Mouse (Mus musculus) intestine, embryonic 16.5 days (tissue): ENCODE results near the gene Kcnip2. TPM values are rescaled to one million over a fixed set of nuclear protein-coding genes. Genes with fewer than 3 reads are reported as not detected.

Source experiments
- ATAC-seq: fragments of 200-750 bp; cut with Nextera tagmentation; 2 replicates; pipeline ENCODE4 v1.8.0; 2017; ENCODE audit warnings: moderate TSS enrichment, moderate library complexity
- H3K27ac ChIP-seq: fragments of 300-500 bp; sonication (generic); 2 replicates; pipeline ENCODE4 v1.5.1; 2014; ENCODE audit warnings: mild to moderate bottlenecking, low read length
- H3K27me3 ChIP-seq: fragments of 300-500 bp; sonication (generic); replicated peaks from 2 replicates; pipeline ENCODE4 v1.6.1; 2014; ENCODE audit warnings: low read length, control low read depth, mixed read lengths; ENCODE audit not compliant: control insufficient read depth, insufficient read depth
- H3K36me3 ChIP-seq: fragments of 300-500 bp; sonication (generic); 2 replicates; pipeline ENCODE4 v1.6.1; 2014; ENCODE audit warnings: low read length, control low read depth; ENCODE audit not compliant: control insufficient read depth, insufficient read depth
- H3K4me1 ChIP-seq: fragments of 300-500 bp; sonication (generic); 2 replicates; pipeline ENCODE4 v1.6.1; 2014; ENCODE audit warnings: low read length, control low read depth, mixed read lengths; ENCODE audit not compliant: control insufficient read depth, insufficient read depth
- H3K4me2 ChIP-seq: fragments of 300-500 bp; sonication (generic); 2 replicates; pipeline ENCODE4 v1.6.1; 2014; ENCODE audit warnings: low read depth, low read length, control low read depth
- H3K4me3 ChIP-seq: fragments of 300-500 bp; sonication (generic); 2 replicates; pipeline ENCODE4 v1.5.1; 2014; ENCODE audit warnings: mild to moderate bottlenecking, low read length
- H3K9ac ChIP-seq: fragments of 300-500 bp; sonication (generic); 2 replicates; pipeline ENCODE4 v1.6.1; 2014; ENCODE audit warnings: low read depth, low read length
- H3K9me3 ChIP-seq: fragments of 300-500 bp; sonication (generic); 2 replicates; pipeline ENCODE4 v1.6.1; 2016; ENCODE audit warnings: low read length, control low read depth; ENCODE audit not compliant: control insufficient read depth
- WGBS: fragments of 180-500 bp; shearing (Covaris S2); extraction: QIAGEN DNeasy Blood & Tissue Kit; methylation state at CpG from one replicate; pipeline ENCODE4 v1.1.7; 2014; 5-methylcytosine and 5-hydroxymethylcytosine counted together
- polyA plus RNA-seq: library from polyadenylated mRNA; unstranded; fragments of >200 nt; fragmentation: Nextera tagmentation; extraction: Ambion mirVana; gene quantifications from 2 replicates; pipeline ENCODE4 v1.2.1, GENCODE M21; 2015

The Kcnip2 gene
- polyA plus RNA-seq, 1 experiment from 2014 or later, result 1.8 TPM

GRCm38 (mm10) chr19:45760810-45761209 lies 55.1 kb downstream of the Kcnip2 start:
- Histone ChIP-seq H3K4me3 (no peak overlapping the region), H3K27ac (no peak overlapping the region), H3K27me3 (no peaks in the 10 kb centered on the region), H3K9ac (no peak overlapping the region), H3K4me2 (no peak overlapping the region), H3K9me3 (no peaks in the 10 kb centered on the region), H3K4me1 (no peaks in the 10 kb centered on the region), H3K36me3 (peaks cover 11% of the 10 kb centered on the region)
- 73% methylated on average over 3 of the region's 3 CpGs for WGBS
- 0 out of 2 replicates have a peak, but pooled peaks have one; percentile 63 for ATAC-seq

DNA sequence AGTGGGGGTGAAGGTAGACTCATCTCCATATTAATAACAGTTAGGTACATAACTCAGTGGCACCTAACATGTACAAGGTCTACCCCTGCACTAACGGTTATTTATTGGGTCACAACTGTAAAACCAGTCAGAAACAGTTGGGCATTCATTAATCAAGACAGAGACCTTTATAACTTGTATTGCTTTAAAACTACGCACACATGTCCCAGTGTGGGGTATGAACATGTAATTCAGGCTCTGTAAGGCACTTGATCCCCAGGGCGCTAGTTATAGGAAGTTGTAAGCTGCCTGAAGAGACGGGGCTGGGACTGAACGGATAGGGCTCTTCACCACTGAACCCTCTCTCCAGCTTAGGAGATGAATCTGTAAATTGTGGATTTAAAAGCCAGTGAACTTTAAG lies 57.2 kb downstream of the Kcnip2 start:
- Histone ChIP-seq H3K27ac (no peak overlapping the region), H3K9me3 (no peaks in the 10 kb centered on the region), H3K9ac (no peak overlapping the region), H3K4me2 (no peak overlapping the region), H3K27me3 (no peaks in the 10 kb centered on the region), H3K36me3 (peaks cover 22% of the 10 kb centered on the region), H3K4me1 (no peaks in the 10 kb centered on the region), H3K4me3 (no peak overlapping the region)
- ATAC-seq, result no peak
- 92% methylated on average over 5 of the region's 5 CpGs for WGBS

DNA sequence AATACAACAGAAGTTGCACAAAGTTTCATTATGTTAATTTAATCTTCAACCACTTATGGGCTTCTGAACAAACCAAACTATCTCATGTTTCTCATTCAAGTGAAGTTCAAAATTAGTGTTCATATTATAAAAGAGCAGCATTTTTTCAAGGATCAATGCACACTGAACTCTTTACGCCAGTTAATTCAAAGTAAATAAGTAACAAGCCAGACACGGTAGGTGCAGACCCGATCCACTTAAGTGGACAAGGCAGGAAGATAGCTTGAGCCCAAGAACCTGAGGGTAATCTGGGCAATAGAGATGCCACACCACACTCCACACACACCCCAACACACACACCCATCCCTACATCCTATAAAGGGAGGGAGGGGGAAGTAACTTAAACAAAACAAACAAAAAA lies 62.3 kb downstream of the Kcnip2 start:
- Histone ChIP-seq H3K36me3 (peaks cover 23% of the 10 kb centered on the region), H3K27ac (no peak overlapping the region), H3K4me3 (no peak overlapping the region), H3K9me3 (no peaks in the 10 kb centered on the region), H3K27me3 (no peaks in the 10 kb centered on the region), H3K4me1 (peaks cover 6% of the 10 kb centered on the region), H3K9ac (no peak overlapping the region), H3K4me2 (no peak overlapping the region)
- 91% methylated on average over 3 of the region's 3 CpGs for WGBS
- no peak for ATAC-seq

- Histone ChIP-seq H3K27me3 (no peaks in the 10 kb centered on the region), H3K4me2 (no peak overlapping the region), H3K4me1 (peaks cover 15% of the 10 kb centered on the region), H3K36me3 (peaks cover 23% of the 10 kb centered on the region), H3K9me3 (no peaks in the 10 kb centered on the region), H3K9ac (no peak overlapping the region), H3K4me3 (no peak overlapping the region), H3K27ac (no peak overlapping the region)
- no peak for ATAC-seq
- WGBS, result 91% methylated on average over 7 of the region's 7 CpGs
Observed at GRCm38 (mm10) chr19:45751881-45752280, 64.0 kb downstream of the Kcnip2 start.

DNA sequence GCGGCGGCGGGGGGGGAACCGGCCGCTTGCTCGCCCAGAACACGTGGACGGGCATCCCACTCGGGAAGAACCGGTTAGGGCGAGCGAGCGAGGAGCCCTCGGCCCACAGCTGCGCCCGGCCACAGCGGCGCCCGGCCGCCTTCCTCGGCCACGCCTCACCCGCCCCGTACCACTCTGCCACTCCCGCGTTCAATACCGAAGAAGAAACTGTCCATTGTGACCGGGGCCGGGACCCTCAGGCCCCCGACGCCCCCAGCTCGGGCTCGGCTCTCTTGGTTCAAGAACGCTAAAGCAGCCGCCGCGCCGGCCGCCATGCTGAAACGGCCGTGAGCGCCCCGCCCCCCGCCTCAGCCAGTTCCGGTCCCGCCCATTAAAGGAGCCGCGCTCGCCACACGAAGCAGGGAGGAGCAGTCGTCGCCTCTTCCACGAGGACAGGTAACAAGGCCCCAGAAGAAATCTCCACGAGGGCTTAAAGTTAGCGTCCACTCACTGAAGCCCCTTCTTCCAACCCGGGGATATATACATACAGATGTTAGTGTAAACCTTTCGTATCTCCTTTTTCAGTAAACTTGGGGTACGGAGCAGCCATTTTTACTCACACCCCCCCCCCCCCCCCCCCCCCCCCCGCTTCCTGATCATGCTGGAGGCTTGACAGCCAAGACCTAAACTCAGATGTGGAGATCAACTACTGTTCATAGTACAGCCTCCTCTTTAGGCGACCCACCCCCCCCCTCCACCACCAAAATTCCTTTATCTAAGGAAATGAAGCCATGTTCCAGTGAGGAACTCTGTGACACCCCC lies 66.4 kb downstream of the Kcnip2 start, which contains the start of gene Npm3:
Npm3 (minus strand) TSS at position 349 of the 801 bp plus-strand sequence.
- H3K4me2 ChIP-seq, result peak within 1 kb of the TSS; percentile 91
- H3K4me1 ChIP-seq, result peaks cover 25% of the 10 kb centered on the region
- peaks cover 14% of the 10 kb centered on the region for H3K36me3 ChIP-seq
- H3K9me3 ChIP-seq, result no peaks in the 10 kb centered on the region
- peak within 1 kb of the TSS; percentile 86 for H3K9ac ChIP-seq
- under 1% methylated on average over 59 of the region's 60 CpGs for whole genome bisulfite sequencing
- H3K4me3 ChIP-seq, result peak within 1 kb of the TSS; percentile 80
- H3K27me3 ChIP-seq, result peaks cover 20% of the 10 kb centered on the region
- peak; percentile 84 for ATAC-seq
- H3K27ac ChIP-seq, result peak within 1 kb of the TSS; percentile 57

DNA sequence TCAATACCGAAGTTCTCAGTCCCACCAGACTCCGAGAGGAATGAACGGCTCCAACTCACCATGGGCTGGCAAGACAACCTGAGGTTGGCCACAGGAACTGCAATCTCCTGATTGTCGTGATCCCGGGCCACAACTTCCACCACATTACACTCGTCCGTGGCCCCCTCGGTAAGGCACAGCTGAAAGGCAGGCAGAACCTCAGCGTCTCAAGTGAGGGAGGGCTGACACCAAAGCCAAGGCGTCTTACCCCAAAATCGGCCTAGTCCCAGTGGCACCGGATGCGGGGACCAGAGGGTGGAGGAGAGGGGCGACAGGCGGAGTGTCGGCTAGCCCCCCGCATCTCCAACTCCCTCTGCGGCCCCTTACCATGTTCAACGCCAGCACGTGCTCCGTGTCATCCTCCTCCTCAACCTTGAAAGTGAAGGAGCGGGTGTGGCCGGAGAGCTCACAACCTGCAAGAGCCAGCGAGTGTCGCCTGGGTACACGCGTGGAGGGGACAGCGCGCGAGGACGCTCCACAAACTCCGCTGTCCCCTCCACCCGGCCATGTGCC lies 67.1 kb downstream of the Kcnip2 start:
- WGBS, result 3% methylated on average over 33 of the region's 33 CpGs
- peak overlapping the region; percentile 86 for H3K9ac ChIP-seq
- peaks cover 25% of the 10 kb centered on the region for H3K4me1 ChIP-seq
- H3K4me3 ChIP-seq, result peak overlapping the region; percentile 80
- H3K4me2 ChIP-seq, result peak overlapping the region; percentile 91
- ATAC-seq, result peak; percentile 43
- H3K27ac ChIP-seq, result no peak overlapping the region; the same call in 1 of the 2 replicates
- H3K27me3 ChIP-seq, result peaks cover 27% of the 10 kb centered on the region
- peaks cover 11% of the 10 kb centered on the region for H3K36me3 ChIP-seq
- H3K9me3 ChIP-seq, result no peaks in the 10 kb centered on the region

DNA sequence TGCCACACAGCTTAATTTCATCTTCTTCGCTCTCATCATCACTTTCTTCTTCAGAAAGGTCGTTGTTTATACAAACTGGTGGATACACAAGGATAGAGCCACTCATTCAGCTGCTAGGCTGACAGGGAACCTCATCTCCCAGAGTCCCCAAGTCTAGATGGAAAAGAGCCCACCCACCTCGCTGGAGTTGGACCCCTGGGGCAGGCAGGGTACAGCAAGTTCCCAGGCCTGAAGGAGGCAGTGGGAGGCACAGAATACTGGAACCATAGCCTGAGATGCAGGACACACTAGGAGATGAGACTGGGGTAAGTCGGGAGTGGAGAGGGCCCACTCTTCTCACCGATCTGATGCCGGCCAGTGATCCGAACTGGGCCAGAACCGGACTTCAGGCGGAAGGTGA lies 67.7 kb downstream of the Kcnip2 start:
- no peak for ATAC-seq
- peaks cover 25% of the 10 kb centered on the region for H3K4me1 ChIP-seq
- peak overlapping the region; percentile 80 for H3K4me3 ChIP-seq
- peak overlapping the region; percentile 86 for H3K9ac ChIP-seq
- H3K9me3 ChIP-seq, result no peaks in the 10 kb centered on the region
- WGBS, result 46% methylated on average over 9 of the region's 9 CpGs
- peak overlapping the region; percentile 91 for H3K4me2 ChIP-seq
- H3K36me3 ChIP-seq, result peaks cover 8% of the 10 kb centered on the region
- H3K27ac ChIP-seq, result no peak overlapping the region
- peaks cover 33% of the 10 kb centered on the region for H3K27me3 ChIP-seq

- peaks cover 4% of the 10 kb centered on the region for H3K36me3 ChIP-seq
- H3K4me3 ChIP-seq, result no peak overlapping the region
- ATAC-seq, result no peak
- H3K27ac ChIP-seq, result no peak overlapping the region
- H3K4me1 ChIP-seq, result peaks cover 35% of the 10 kb centered on the region
- 0 out of 2 replicates have a peak overlapping the region, but pooled peaks have one; percentile 25 for H3K9ac ChIP-seq
- H3K9me3 ChIP-seq, result no peaks in the 10 kb centered on the region
- 29% methylated on average over 11 of the region's 11 CpGs for WGBS
- peaks cover 42% of the 10 kb centered on the region for H3K27me3 ChIP-seq
- H3K4me2 ChIP-seq, result no peak overlapping the region
Observed at GRCm38 (mm10) chr19:45747028-45747867, 68.6 kb downstream of the Kcnip2 start.
